Mouse (Mus musculus) limb, embryonic 11.5 days (tissue): Measurements from ENCODE around the gene Klc2. TPM values are rescaled to one million over a fixed set of nuclear protein-coding genes. Genes with fewer than 3 reads are reported as not detected.

Source experiments
- ATAC-seq: fragments of 200-750 bp; cut with Nextera tagmentation; 2 replicates; pipeline ENCODE4 v1.8.0; 2017; ENCODE audit warnings: low read depth; ENCODE audit not compliant: insufficient number of reproducible peaks, low FRiP score, low TSS enrichment
- DNase-seq: peaks from one replicate; pipeline ENCODE4 v3.0.0-alpha.2; 2015; ENCODE audit warnings: low spot score
- H3K27ac ChIP-seq: fragments of 300-500 bp; sonication (generic); replicated peaks from 2 replicates; pipeline ENCODE4 v1.5.1; 2014; ENCODE audit warnings: low read depth, mild to moderate bottlenecking, low read length
- H3K27me3 ChIP-seq: fragments of 300-500 bp; sonication (generic); 2 replicates; pipeline ENCODE4 v1.6.1; 2014; ENCODE audit warnings: mild to moderate bottlenecking, low read length, mixed read lengths; ENCODE audit not compliant: control insufficient read depth, insufficient read depth
- H3K36me3 ChIP-seq: fragments of 300-500 bp; sonication (generic); 2 replicates; pipeline ENCODE4 v1.6.1; 2014; ENCODE audit warnings: mild to moderate bottlenecking, low read length, moderate library complexity, mixed read lengths; ENCODE audit not compliant: control insufficient read depth, insufficient read depth
- H3K4me1 ChIP-seq: fragments of 300-500 bp; sonication (generic); 2 replicates; pipeline ENCODE4 v1.6.1; 2014; ENCODE audit warnings: low read length, mixed read lengths; ENCODE audit not compliant: control insufficient read depth, insufficient read depth
- H3K4me2 ChIP-seq: fragments of 300-500 bp; sonication (generic); 2 replicates; pipeline ENCODE4 v1.6.1; 2014; ENCODE audit warnings: low read depth, mild to moderate bottlenecking, moderate library complexity; ENCODE audit not compliant: severe bottlenecking
- H3K4me3 ChIP-seq: fragments of 300-500 bp; sonication (generic); 2 replicates; pipeline ENCODE4 v1.5.1; 2014; ENCODE audit warnings: low read depth, low read length
- H3K9ac ChIP-seq: fragments of 300-500 bp; sonication (generic); 2 replicates; pipeline ENCODE4 v1.6.1; 2014; ENCODE audit warnings: mild to moderate bottlenecking, low read length
- H3K9me3 ChIP-seq: fragments of 300-500 bp; sonication (generic); 2 replicates; pipeline ENCODE4 v1.6.1; 2016; ENCODE audit warnings: low read length; ENCODE audit not compliant: control insufficient read depth
- WGBS: fragments of 180-500 bp; shearing (Covaris S2); extraction: QIAGEN DNeasy Blood & Tissue Kit; methylation state at CpG from one replicate; pipeline ENCODE4 v1.1.7; 2014; 5-methylcytosine and 5-hydroxymethylcytosine counted together
- polyA plus RNA-seq: library from polyadenylated mRNA; unstranded; fragments of >200 nt; fragmentation: Nextera tagmentation; extraction: Ambion mirVana; gene quantifications from 2 replicates; pipeline ENCODE4 v1.2.1, GENCODE M21; 2014

Klc2 gene
- polyA plus RNA-seq, 1 experiment from 2014 or later: 21.2 TPM

GRCm38 (mm10) chr19:5068570-5069234 is 49.7 kb downstream of the Klc2 start:
- H3K27me3 ChIP-seq: 0 out of 2 replicates have a peak, but pooled peaks cover 2% of the 10 kb centered on the region
- 38% methylated on average over 21 of the region's 21 CpGs for WGBS
- H3K36me3 ChIP-seq: no peaks in the 10 kb centered on the region; the same call in 1 of the 2 replicates
- H3K4me3 ChIP-seq: peak overlapping the region; percentile 57
- H3K4me2 ChIP-seq: peak overlapping the region; percentile 99
- H3K9ac ChIP-seq: peak overlapping the region; percentile 77
- peaks cover 47% of the 10 kb centered on the region for H3K4me1 ChIP-seq
- ATAC-seq (no peak), DNase-seq (no peak)
- H3K27ac ChIP-seq: no peak overlapping the region; the same call in 1 of the 2 replicates
- H3K9me3 ChIP-seq: no peaks in the 10 kb centered on the region

GRCm38 (mm10) chr19:5067867-5068569 is 50.3 kb downstream of the Klc2 start, which contains the start of gene Cd248:
TSS of gene Cd248 (plus strand) at chr19:5068078.
- H3K4me1 ChIP-seq: peaks cover 47% of the 10 kb centered on the region
- H3K9me3 ChIP-seq: no peaks in the 10 kb centered on the region
- 1% methylated on average over 51 of the region's 56 CpGs for WGBS
- DNase-seq (peak; percentile 79), ATAC-seq (no peak)
- 0 out of 2 replicates have a peak, but pooled peaks cover 2% of the 10 kb centered on the region for H3K27me3 ChIP-seq
- H3K4me2 ChIP-seq: peak within 1 kb of the TSS; percentile 99
- no peaks in the 10 kb centered on the region; the same call in 1 of the 2 replicates for H3K36me3 ChIP-seq
- H3K27ac ChIP-seq: peak within 1 kb of the TSS; percentile 87
- peak within 1 kb of the TSS; percentile 77 for H3K9ac ChIP-seq
- peak within 1 kb of the TSS; percentile 57 for H3K4me3 ChIP-seq

GRCm38 (mm10) chr19:5067040-5067799 is 51.1 kb downstream of the Klc2 start:
- Histone ChIP-seq H3K9ac (peak overlapping the region; percentile 77), H3K27me3 (0 out of 2 replicates have a peak, but pooled peaks cover 2% of the 10 kb centered on the region), H3K27ac (peak overlapping the region; percentile 87), H3K9me3 (no peaks in the 10 kb centered on the region), H3K36me3 (no peaks in the 10 kb centered on the region; the same call in 1 of the 2 replicates), H3K4me1 (peaks cover 53% of the 10 kb centered on the region), H3K4me3 (peak overlapping the region; percentile 57), H3K4me2 (peak overlapping the region; percentile 99)
- 6% methylated on average over 15 of the region's 15 CpGs for WGBS
- peak; percentile 47 for DNase-seq
- no peak for ATAC-seq

GRCm38 (mm10) chr19:5065104-5065503 is 53.3 kb downstream of the Klc2 start:
- Histone ChIP-seq H3K36me3 (no peaks in the 10 kb centered on the region), H3K4me3 (no peak overlapping the region), H3K27me3 (0 out of 2 replicates have a peak, but pooled peaks cover 2% of the 10 kb centered on the region), H3K9ac (no peak overlapping the region), H3K4me2 (no peak overlapping the region), H3K9me3 (no peaks in the 10 kb centered on the region), H3K4me1 (peaks cover 49% of the 10 kb centered on the region), H3K27ac (no peak overlapping the region)
- 70% methylated on average over 7 of the region's 7 CpGs for WGBS
- DNase-seq: no peak
- ATAC-seq: no peak

GRCm38 (mm10) chr19:5062446-5062845 is 55.9 kb downstream of the Klc2 start:
- H3K4me1 ChIP-seq: peaks cover 46% of the 10 kb centered on the region
- no peak overlapping the region for H3K27ac ChIP-seq
- DNase-seq: no peak
- ATAC-seq: no peak
- H3K9me3 ChIP-seq: no peaks in the 10 kb centered on the region
- H3K27me3 ChIP-seq: no peaks in the 10 kb centered on the region
- 31% methylated on average over 6 of the region's 6 CpGs for WGBS
- no peak overlapping the region for H3K9ac ChIP-seq
- H3K4me2 ChIP-seq: no peak overlapping the region
- H3K36me3 ChIP-seq: no peaks in the 10 kb centered on the region
- H3K4me3 ChIP-seq: no peak overlapping the region

GRCm38 (mm10) chr19:5062041-5062440 is 56.3 kb downstream of the Klc2 start:
- peaks cover 42% of the 10 kb centered on the region for H3K4me1 ChIP-seq
- no peak for DNase-seq
- WGBS: 84% methylated on average over 5 of the region's 5 CpGs
- H3K36me3 ChIP-seq: no peaks in the 10 kb centered on the region
- H3K4me3 ChIP-seq: no peak overlapping the region
- no peaks in the 10 kb centered on the region for H3K27me3 ChIP-seq
- no peak overlapping the region for H3K27ac ChIP-seq
- ATAC-seq: no peak
- no peaks in the 10 kb centered on the region for H3K9me3 ChIP-seq
- H3K4me2 ChIP-seq: no peak overlapping the region
- no peak overlapping the region for H3K9ac ChIP-seq

GRCm38 (mm10) chr19:5060365-5061330 is 57.7 kb downstream of the Klc2 start:
- peak; percentile 48 for ATAC-seq
- Histone ChIP-seq H3K9ac (no peak overlapping the region), H3K27ac (peak overlapping the region; percentile 18; the same call in 1 of the 2 replicates), H3K27me3 (no peaks in the 10 kb centered on the region), H3K4me3 (no peak overlapping the region), H3K4me2 (no peak overlapping the region), H3K4me1 (peaks cover 47% of the 10 kb centered on the region), H3K36me3 (no peaks in the 10 kb centered on the region), H3K9me3 (no peaks in the 10 kb centered on the region)
- peak; percentile 69 for DNase-seq
- WGBS: 29% methylated on average over 5 of the region's 5 CpGs
